Comparison of ENCODE assay signal across 11 mouse cellular contexts in the genomic region with DNA sequence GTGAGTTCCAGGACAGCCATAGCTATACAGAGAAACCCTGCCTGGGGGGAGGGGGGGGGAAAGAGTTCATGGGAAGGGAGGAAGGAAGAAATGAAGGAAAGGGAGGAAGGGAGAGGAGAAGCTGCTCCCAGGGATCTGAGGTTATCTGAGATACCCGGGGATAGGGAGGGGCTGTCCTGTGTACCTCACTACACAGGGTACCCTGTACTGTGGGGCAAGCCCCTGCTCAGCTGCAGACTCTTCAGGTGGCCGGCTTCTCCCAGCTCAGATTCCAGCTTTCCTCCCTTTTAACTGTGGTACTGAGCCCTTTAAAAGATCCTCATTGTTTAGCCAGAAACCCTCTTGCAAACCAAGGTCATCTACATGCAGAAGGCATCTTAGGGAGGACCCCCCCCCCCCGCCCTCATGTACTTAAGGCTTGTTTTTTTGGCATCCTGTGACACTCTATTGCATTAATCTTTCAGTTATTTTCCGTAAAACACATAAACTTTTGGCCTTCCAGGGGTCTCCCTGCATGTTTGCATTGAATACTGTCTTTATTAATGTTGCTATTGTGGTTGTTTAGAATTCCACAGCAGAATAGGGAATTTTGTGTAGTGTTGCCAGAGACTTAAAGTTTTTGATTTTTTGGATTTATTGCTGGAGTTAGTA. TPM values are rescaled to one million over a fixed set of nuclear protein-coding genes. Genes with fewer than 3 reads are reported as not detected.
DNase-seq lines count a peak whose midpoint lies in the region; ATAC-seq and TF ChIP-seq lines count a peak whose summit lies in the region.
"Had no signal": no experiment of that assay in that cellular context is flagged by ENCODE, and none has a peak within 500 bp of the region (broad histone marks: within the 10 kb centered on the region; RNA-seq: fewer than 3 reads in every experiment).

No protein-coding gene starts in this region.

- DNase-seq in forebrain, postnatal 0 days, result no peak
- DNase-seq in limb, embryonic 11.5 days (ENCODE audit: low spot score), result peak; percentile 25
- no peak for DNase-seq in right cerebral cortex, adult 2 months (ENCODE audit: low spot score in 2 of 2)
- DNase-seq in left cerebral cortex, postnatal 25 days (ENCODE audit: low spot score in 2 of 2), result no peak
- DNase-seq: cerebellum, postnatal 25 days; right cerebral cortex, postnatal 14 days had no signal

- H3K36me3 ChIP-seq in forebrain, embryonic 15.5 days, result no peaks in the 10 kb centered on the region
- H3K36me3 ChIP-seq in forebrain, postnatal 0 days (ENCODE audit: insufficient read depth), result no peaks in the 10 kb centered on the region
- H3K36me3 ChIP-seq in midbrain, embryonic 12.5 days, result no peaks in the 10 kb centered on the region
- H3K36me3 ChIP-seq in midbrain, embryonic 16.5 days (ENCODE audit: control insufficient read depth, insufficient read depth, low read length), result no peaks in the 10 kb centered on the region
- H3K36me3 ChIP-seq in limb, embryonic 11.5 days (ENCODE audit: control insufficient read depth, insufficient read depth, low read length), result no peaks in the 10 kb centered on the region
- H3K36me3 ChIP-seq in stomach, embryonic 16.5 days (ENCODE audit: control insufficient read depth, insufficient read depth, low read length), result no peaks in the 10 kb centered on the region
- H3K36me3 ChIP-seq: G1E had no signal

- no peak overlapping the region for H3K4me3 ChIP-seq in forebrain, embryonic 15.5 days
- no peak overlapping the region for H3K4me3 ChIP-seq in forebrain, postnatal 0 days (ENCODE audit: low read depth, low read length)
- H3K4me3 ChIP-seq in midbrain, embryonic 12.5 days, result no peak overlapping the region
- no peak overlapping the region for H3K4me3 ChIP-seq in midbrain, embryonic 16.5 days (ENCODE audit: low read depth, low read length)
- H3K4me3 ChIP-seq in limb, embryonic 11.5 days (ENCODE audit: low read depth, low read length), result no peak overlapping the region
- H3K4me3 ChIP-seq in stomach, embryonic 16.5 days (replicated peaks; ENCODE audit: low read length), result no peak overlapping the region

- TF ChIP-seq CTCF in forebrain, postnatal 0 days (IDR thresholded peaks at IDR 0.05; ENCODE audit: low read depth), result no peak

- H3K4me2 ChIP-seq in forebrain, embryonic 15.5 days (replicated peaks), result no peak overlapping the region
- no peak overlapping the region for H3K4me2 ChIP-seq in forebrain, postnatal 0 days (ENCODE audit: low read depth)
- H3K4me2 ChIP-seq in midbrain, embryonic 12.5 days (replicated peaks), result no peak overlapping the region
- no peak overlapping the region for H3K4me2 ChIP-seq in midbrain, embryonic 16.5 days (ENCODE audit: low read length)
- no peak overlapping the region for H3K4me2 ChIP-seq in limb, embryonic 11.5 days (ENCODE audit: low read depth, severe bottlenecking)
- H3K4me2 ChIP-seq in stomach, embryonic 16.5 days (ENCODE audit: low read depth, low read length), result no peak overlapping the region

- WGBS in forebrain, embryonic 15.5 days, result 48% methylated on average over 4 of the region's 4 CpGs
- WGBS in forebrain, postnatal 0 days, result 35% methylated on average over 4 of the region's 4 CpGs
- 63% methylated on average over 4 of the region's 4 CpGs for WGBS in midbrain, embryonic 12.5 days
- 55% methylated on average over 4 of the region's 4 CpGs for WGBS in midbrain, embryonic 16.5 days
- WGBS in limb, embryonic 11.5 days, result 43% methylated on average over 4 of the region's 4 CpGs
- 52% methylated on average over 4 of the region's 4 CpGs for WGBS in stomach, embryonic 16.5 days

- H3K27me3 ChIP-seq in forebrain, embryonic 15.5 days, result no peaks in the 10 kb centered on the region
- no peaks in the 10 kb centered on the region for H3K27me3 ChIP-seq in forebrain, postnatal 0 days (ENCODE audit: insufficient read depth, low read length)
- no peaks in the 10 kb centered on the region for H3K27me3 ChIP-seq in midbrain, embryonic 12.5 days
- no peaks in the 10 kb centered on the region for H3K27me3 ChIP-seq in midbrain, embryonic 16.5 days (ENCODE audit: control insufficient read depth, insufficient read depth, low read depth, low read length)
- no peaks in the 10 kb centered on the region for H3K27me3 ChIP-seq in limb, embryonic 11.5 days (ENCODE audit: control insufficient read depth, insufficient read depth, low read length)
- no peaks in the 10 kb centered on the region for H3K27me3 ChIP-seq in stomach, embryonic 16.5 days (ENCODE audit: control insufficient read depth, insufficient read depth, low read length)

- H3K27ac ChIP-seq in forebrain, embryonic 15.5 days (replicated peaks), result peak overlapping the region; percentile 77
- no peak overlapping the region for H3K27ac ChIP-seq in forebrain, postnatal 0 days (ENCODE audit: low read depth, low read length)
- H3K27ac ChIP-seq in midbrain, embryonic 12.5 days (replicated peaks), result 0 out of 2 replicates have a peak overlapping the region, but pooled peaks have one; percentile 20
- H3K27ac ChIP-seq in midbrain, embryonic 16.5 days (ENCODE audit: low read length), result no peak overlapping the region
- H3K27ac ChIP-seq in limb, embryonic 11.5 days (replicated peaks; ENCODE audit: low read depth, low read length), result peak overlapping the region; percentile 84
- H3K27ac ChIP-seq in stomach, embryonic 16.5 days (ENCODE audit: low read length), result peak overlapping the region; percentile 16

- ATAC-seq in forebrain, embryonic 15.5 days (replicated peaks), result no peak
- no peak; the same call in 1 of the 2 replicates for ATAC-seq in forebrain, postnatal 0 days
- no peak for ATAC-seq in midbrain, embryonic 12.5 days (ENCODE audit: low FRiP score, low read depth)
- ATAC-seq in midbrain, embryonic 16.5 days, result no peak
- 0 out of 2 replicates have a peak, but pooled peaks have one; percentile 57 for ATAC-seq in limb, embryonic 11.5 days (ENCODE audit: insufficient number of reproducible peaks, low FRiP score, low TSS enrichment, low read depth)
- no peak for ATAC-seq in stomach, embryonic 16.5 days (ENCODE audit: insufficient read depth, low FRiP score)

- no peak overlapping the region for H3K9ac ChIP-seq in forebrain, embryonic 15.5 days (replicated peaks)
- no peak overlapping the region for H3K9ac ChIP-seq in forebrain, postnatal 0 days
- H3K9ac ChIP-seq in midbrain, embryonic 12.5 days (replicated peaks), result no peak overlapping the region
- no peak overlapping the region for H3K9ac ChIP-seq in midbrain, embryonic 16.5 days (ENCODE audit: low read depth, low read length)
- no peak overlapping the region for H3K9ac ChIP-seq in limb, embryonic 11.5 days (ENCODE audit: low read length)
- H3K9ac ChIP-seq in stomach, embryonic 16.5 days (ENCODE audit: low read length), result no peak overlapping the region

- peaks cover 20% of the 10 kb centered on the region for H3K4me1 ChIP-seq in forebrain, embryonic 15.5 days
- peaks cover 2% of the 10 kb centered on the region; the same call in 1 of the 2 replicates for H3K4me1 ChIP-seq in forebrain, postnatal 0 days (ENCODE audit: insufficient read depth)
- H3K4me1 ChIP-seq in midbrain, embryonic 12.5 days, result peaks cover 15% of the 10 kb centered on the region
- H3K4me1 ChIP-seq in midbrain, embryonic 16.5 days (ENCODE audit: control insufficient read depth, insufficient read depth, low read length), result peaks cover 7% of the 10 kb centered on the region; the same call in 1 of the 2 replicates
- peaks cover 8% of the 10 kb centered on the region for H3K4me1 ChIP-seq in limb, embryonic 11.5 days (ENCODE audit: control insufficient read depth, insufficient read depth, low read length)
- H3K4me1 ChIP-seq in stomach, embryonic 16.5 days (ENCODE audit: control insufficient read depth, insufficient read depth, low read length), result peaks cover 14% of the 10 kb centered on the region; the same call in 1 of the 2 replicates

- intact Hi-C loops in left cerebral cortex, postnatal 25 days (cut with DNase I), result no loop called here

- H3K9me3 ChIP-seq in forebrain, embryonic 15.5 days, result no peaks in the 10 kb centered on the region
- H3K9me3 ChIP-seq in forebrain, postnatal 0 days (ENCODE audit: low read length), result no peaks in the 10 kb centered on the region
- H3K9me3 ChIP-seq in midbrain, embryonic 12.5 days, result no peaks in the 10 kb centered on the region
- no peaks in the 10 kb centered on the region for H3K9me3 ChIP-seq in midbrain, embryonic 16.5 days (replicated peaks; ENCODE audit: control insufficient read depth, low read length, poor library complexity, severe bottlenecking)
- no peaks in the 10 kb centered on the region for H3K9me3 ChIP-seq in limb, embryonic 11.5 days (ENCODE audit: control insufficient read depth, low read length)
- no peaks in the 10 kb centered on the region for H3K9me3 ChIP-seq in stomach, embryonic 16.5 days (replicated peaks; ENCODE audit: control insufficient read depth, low read length)
- H3K9me3 ChIP-seq: G1E had no signal

RNA-seq across cellular contexts. Expression of a gene that starts 21.0 kb away (rescaled TPM):
- polyA plus RNA-seq in forebrain, embryonic 15.5 days (2015; fragmentation: Nextera tagmentation; extraction: Ambion mirVana), result 334 and 349 TPM in 2 replicates
- total RNA-seq in forebrain, postnatal 0 days (2014; rRNA removed), result 337 and 459 TPM in 2 replicates
- 500 and 583 TPM in 2 replicates for polyA plus RNA-seq in forebrain, postnatal 0 days (2015; fragmentation: Nextera tagmentation; extraction: Ambion mirVana)
- polyA plus RNA-seq in midbrain, embryonic 12.5 days (2016; fragmentation: Nextera tagmentation; extraction: Ambion mirVana), result 257 and 265 TPM in 2 replicates
- polyA plus RNA-seq in midbrain, embryonic 16.5 days (2015; fragmentation: Nextera tagmentation; extraction: Ambion mirVana), result 400 and 424 TPM in 2 replicates
- 201 and 210 TPM in 2 replicates for polyA plus RNA-seq in limb, embryonic 11.5 days (2014; fragmentation: Nextera tagmentation; extraction: Ambion mirVana)
- 311 and 321 TPM in 2 replicates for polyA plus RNA-seq in stomach, embryonic 16.5 days (2015; fragmentation: Nextera tagmentation; extraction: Ambion mirVana)
- total RNA-seq in left cerebral cortex, postnatal 25 days (2021), result 100 to 1,000 TPM; 265 to 268 TPM

RNA-seq across cellular contexts. Expression of a gene that starts 21.2 kb away (rescaled TPM):
- polyA plus RNA-seq in forebrain, embryonic 15.5 days (2015; fragmentation: Nextera tagmentation; extraction: Ambion mirVana), result 40.3 and 41.5 TPM in 2 replicates
- 54.4 and 55.7 TPM in 2 replicates for total RNA-seq in forebrain, postnatal 0 days (2014; rRNA removed)
- 28.7 and 31.7 TPM in 2 replicates for polyA plus RNA-seq in forebrain, postnatal 0 days (2015; fragmentation: Nextera tagmentation; extraction: Ambion mirVana)
- 42.2 and 43.7 TPM in 2 replicates for polyA plus RNA-seq in midbrain, embryonic 12.5 days (2016; fragmentation: Nextera tagmentation; extraction: Ambion mirVana)
- 38.5 and 43.7 TPM in 2 replicates for polyA plus RNA-seq in midbrain, embryonic 16.5 days (2015; fragmentation: Nextera tagmentation; extraction: Ambion mirVana)
- polyA plus RNA-seq in limb, embryonic 11.5 days (2014; fragmentation: Nextera tagmentation; extraction: Ambion mirVana), result 42.4 and 43.6 TPM in 2 replicates
- 33.8 and 42.3 TPM in 2 replicates for polyA plus RNA-seq in stomach, embryonic 16.5 days (2015; fragmentation: Nextera tagmentation; extraction: Ambion mirVana)
- 10 to 100 TPM; 25.4 to 25.6 TPM for total RNA-seq in left cerebral cortex, postnatal 25 days (2021)

RNA-seq across cellular contexts. Expression of a gene that starts 23.6 kb away (rescaled TPM):
- polyA plus RNA-seq in forebrain, embryonic 15.5 days (2015; fragmentation: Nextera tagmentation; extraction: Ambion mirVana), result 31.3 and 33.2 TPM in 2 replicates
- 26.1 and 30.6 TPM in 2 replicates for total RNA-seq in forebrain, postnatal 0 days (2014; rRNA removed)
- polyA plus RNA-seq in forebrain, postnatal 0 days (2015; fragmentation: Nextera tagmentation; extraction: Ambion mirVana), result 16.7 and 18.5 TPM in 2 replicates
- 25.2 and 25.7 TPM in 2 replicates for polyA plus RNA-seq in midbrain, embryonic 12.5 days (2016; fragmentation: Nextera tagmentation; extraction: Ambion mirVana)
- 18.8 and 25.0 TPM in 2 replicates for polyA plus RNA-seq in midbrain, embryonic 16.5 days (2015; fragmentation: Nextera tagmentation; extraction: Ambion mirVana)
- 37.9 and 39.7 TPM in 2 replicates for polyA plus RNA-seq in limb, embryonic 11.5 days (2014; fragmentation: Nextera tagmentation; extraction: Ambion mirVana)
- polyA plus RNA-seq in stomach, embryonic 16.5 days (2015; fragmentation: Nextera tagmentation; extraction: Ambion mirVana), result 33.4 and 34.5 TPM in 2 replicates
- 10 to 100 TPM; 14.7 to 20.0 TPM for total RNA-seq in left cerebral cortex, postnatal 25 days (2021)

Comparison
In these comparisons a context has a peak if more than half of its experiments do, and no peak if none do; other contexts are left out.
1. H3K27ac ChIP-seq: peak in forebrain, embryonic 15.5 days (single experiment), midbrain, embryonic 12.5 days (single experiment), limb, embryonic 11.5 days (single experiment) and stomach, embryonic 16.5 days (single experiment); none in forebrain, postnatal 0 days (single experiment) and midbrain, embryonic 16.5 days (single experiment).